8 mouse cellular contexts compared by ENCODE assay signal in genomic region chr1:155212081-155212480, GRCm38 (mm10). TPM values are rescaled to one million over a fixed set of nuclear protein-coding genes. Genes with fewer than 3 reads are reported as not detected.
DNase-seq lines count a peak whose midpoint lies in the region; ATAC-seq lines count a peak whose summit lies in the region.

No protein-coding gene starts in this region.

- H3K4me1 ChIP-seq in limb, embryonic 11.5 days (ENCODE audit: control insufficient read depth, insufficient read depth, low read length), result peaks cover 56% of the 10 kb centered on the region
- H3K4me1 ChIP-seq in stomach, embryonic 15.5 days, result peaks cover 39% of the 10 kb centered on the region

- no peak overlapping the region for H3K4me3 ChIP-seq in limb, embryonic 11.5 days (ENCODE audit: low read depth, low read length)
- no peak overlapping the region for H3K4me3 ChIP-seq in stomach, embryonic 15.5 days (replicated peaks)

- no peak overlapping the region for H3K4me2 ChIP-seq in limb, embryonic 11.5 days (ENCODE audit: low read depth, severe bottlenecking)
- H3K4me2 ChIP-seq in stomach, embryonic 15.5 days, result no peak overlapping the region

- peak; percentile 28 for DNase-seq in cerebellum, adult 9-11 months
- no peak for DNase-seq in cerebellum, postnatal 4 days (ENCODE audit: low spot score in 2 of 2)
- peak; percentile 7 for DNase-seq in right cerebral cortex, postnatal 14 days
- no peak for DNase-seq in right cerebral cortex, adult 18-20 months
- peak; percentile 53 for DNase-seq in limb, embryonic 11.5 days (ENCODE audit: low spot score)
- no peak for DNase-seq in cerebellum, adult 11-12 months

- H3K9me3 ChIP-seq in limb, embryonic 11.5 days (ENCODE audit: control insufficient read depth, low read length), result no peaks in the 10 kb centered on the region
- no peaks in the 10 kb centered on the region for H3K9me3 ChIP-seq in stomach, embryonic 15.5 days

- peak; percentile 33; the same call in 1 of the 2 replicates for ATAC-seq in limb, embryonic 11.5 days (ENCODE audit: insufficient number of reproducible peaks, low FRiP score, low TSS enrichment, low read depth)
- ATAC-seq in stomach, embryonic 15.5 days (ENCODE audit: insufficient read depth, low FRiP score, low read depth), result no peak
- ATAC-seq in frontal cortex, adult (ENCODE audit: low TSS enrichment), result no peak

- WGBS in limb, embryonic 11.5 days, result 62% methylated on average over 4 of the region's 4 CpGs
- WGBS in stomach, embryonic 15.5 days, result 44% methylated on average over 4 of the region's 4 CpGs

- H3K9ac ChIP-seq in limb, embryonic 11.5 days (ENCODE audit: low read length), result peak overlapping the region; percentile 35
- H3K9ac ChIP-seq in stomach, embryonic 15.5 days, result no peak overlapping the region

- peak overlapping the region; percentile 68 for H3K27ac ChIP-seq in limb, embryonic 11.5 days (replicated peaks; ENCODE audit: low read depth, low read length)
- 0 out of 2 replicates have a peak overlapping the region, but pooled peaks have one; percentile 0 for H3K27ac ChIP-seq in stomach, embryonic 15.5 days

- H3K36me3 ChIP-seq in limb, embryonic 11.5 days (ENCODE audit: control insufficient read depth, insufficient read depth, low read length), result no peaks in the 10 kb centered on the region; the same call in 1 of the 2 replicates
- H3K36me3 ChIP-seq in stomach, embryonic 15.5 days, result no peaks in the 10 kb centered on the region

- H3K27me3 ChIP-seq in limb, embryonic 11.5 days (ENCODE audit: control insufficient read depth, insufficient read depth, low read length), result no peaks in the 10 kb centered on the region
- H3K27me3 ChIP-seq in stomach, embryonic 15.5 days (replicated peaks), result no peaks in the 10 kb centered on the region

RNA-seq across cellular contexts. Expression of gene BC034090, which starts 32.2 kb away (rescaled TPM):
- polyA plus RNA-seq in limb, embryonic 11.5 days (2014; fragmentation: Nextera tagmentation; extraction: Ambion mirVana), result 2.8 and 3.8 TPM in 2 replicates
- polyA plus RNA-seq in stomach, embryonic 15.5 days (2015; fragmentation: Nextera tagmentation; extraction: Ambion mirVana), result 2.8 and 4.7 TPM in 2 replicates

RNA-seq across cellular contexts. Expression of gene Stx6, which starts 53.6 kb away (rescaled TPM):
- polyA plus RNA-seq in limb, embryonic 11.5 days (2014; fragmentation: Nextera tagmentation; extraction: Ambion mirVana), result 91.8 and 116 TPM in 2 replicates
- polyA plus RNA-seq in stomach, embryonic 15.5 days (2015; fragmentation: Nextera tagmentation; extraction: Ambion mirVana), result 58.9 and 63.8 TPM in 2 replicates

Comparison
In these comparisons a context has a peak if more than half of its experiments do, and no peak if none do; other contexts are left out.
1. DNase-seq: peak in cerebellum, adult 9-11 months (single experiment), right cerebral cortex, postnatal 14 days (single experiment) and limb, embryonic 11.5 days (single experiment); none in cerebellum, postnatal 4 days (0 of 2), right cerebral cortex, adult 18-20 months (single experiment) and cerebellum, adult 11-12 months (single experiment).